Mouse (Mus musculus) gastrocnemius, postnatal 25 days (tissue): ENCODE measurements around the gene Fez1. TPM values are rescaled to one million over a fixed set of nuclear protein-coding genes. Genes with fewer than 3 reads are reported as not detected.

Source experiments
- DNase-seq: peaks from one replicate; pipeline ENCODE4 v3.0.0; 2022
- long read RNA-seq, 2 experiments: library from polyadenylated mRNA; stranded (forward); transcript quantifications; one replicate each; pipeline ENCODE4 v2.0.0; 2021
- total RNA-seq, 2 experiments: library from RNA; stranded (reverse); gene quantifications; 1 replicate in 1 of 2; 2 replicates in 1 of 2; pipeline ENCODE4 v1.2.3; 2021

Fez1 gene
- 1 to 10 TPM; 3.1 to 3.6 TPM for total RNA-seq
- long read RNA-seq, experiment 1, transcript Fez1-201 (10 exons, 1,794 nt): major isoform, 5 of 6 reads
- long read RNA-seq, experiment 1, partial matches to known transcripts: 1 of 6 reads
- long read RNA-seq, experiment 1, other reads (novel, unspliced or antisense): 0 of 6 reads
- long read RNA-seq, experiment 2, transcript Fez1-201 (10 exons, 1,794 nt): major isoform, 8 of 11 reads
- long read RNA-seq, experiment 2, partial matches to known transcripts: 0 of 11 reads
- long read RNA-seq, experiment 2, other reads (novel, unspliced or antisense): 3 of 11 reads

- no peak for DNase-seq
Measured at GRCm38 (mm10) chr9:36821644-36822000, at the start of gene Fez1. Gene Fez1 (plus strand): TSS chr9:36821864.

- DNase-seq: no peak
Measured at GRCm38 (mm10) chr9:36783921-36784320, 37.7 kb upstream of the Fez1 start.

DNA sequence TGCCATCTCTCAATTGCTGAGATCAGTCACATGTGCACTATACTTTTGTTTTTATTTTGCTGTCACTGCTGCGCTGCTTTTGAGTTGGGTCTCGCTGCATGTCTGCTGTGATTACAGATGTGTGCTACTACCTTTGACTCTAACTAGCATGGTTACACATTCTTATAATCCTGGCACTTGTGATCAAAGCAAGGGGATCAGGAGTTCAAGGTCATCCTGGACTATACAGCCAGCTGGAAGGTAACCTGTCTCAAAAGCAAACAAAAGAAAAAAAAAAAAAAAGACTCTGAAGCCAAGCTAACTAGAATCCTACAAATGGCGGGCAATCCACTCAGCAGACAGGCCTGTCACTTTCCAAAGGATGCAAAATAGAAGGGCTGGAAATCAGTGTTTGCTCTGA is 29.5 kb upstream of the Fez1 start:
- DNase-seq: no peak

GRCm38 (mm10) chr9:36794487-36794886 is 27.2 kb upstream of the Fez1 start:
- DNase-seq: no peak

DNA sequence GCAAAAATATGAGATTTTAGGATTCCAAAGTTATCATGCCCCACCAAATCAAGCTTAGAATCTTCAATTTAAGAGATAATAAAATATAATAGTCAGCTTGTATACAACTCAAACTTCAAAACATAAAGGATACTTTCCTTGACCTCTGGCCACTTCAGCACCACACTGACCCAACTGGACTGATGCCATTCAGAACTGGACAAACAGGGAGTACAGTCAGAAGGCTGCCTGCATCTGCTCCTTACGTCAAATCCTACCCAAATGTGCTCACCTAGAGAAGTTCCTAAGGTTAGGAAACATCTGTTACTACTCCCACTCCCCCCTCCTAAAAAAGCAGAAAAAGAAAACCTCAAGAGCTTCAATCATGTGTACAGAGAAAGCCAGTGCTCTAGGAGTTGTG is 26.1 kb upstream of the Fez1 start:
- DNase-seq: no peak

GRCm38 (mm10) chr9:36796224-36796623 is 25.4 kb upstream of the Fez1 start:
- DNase-seq: no peak

GRCm38 (mm10) chr9:36796781-36797555 is 24.7 kb upstream of the Fez1 start, which contains the start of gene Ei24:
Gene Ei24 (minus strand): TSS chr9:36797393.
- peak; percentile 93 for DNase-seq

GRCm38 (mm10) chr9:36801961-36802360 is 19.7 kb upstream of the Fez1 start:
- DNase-seq: no peak

DNA sequence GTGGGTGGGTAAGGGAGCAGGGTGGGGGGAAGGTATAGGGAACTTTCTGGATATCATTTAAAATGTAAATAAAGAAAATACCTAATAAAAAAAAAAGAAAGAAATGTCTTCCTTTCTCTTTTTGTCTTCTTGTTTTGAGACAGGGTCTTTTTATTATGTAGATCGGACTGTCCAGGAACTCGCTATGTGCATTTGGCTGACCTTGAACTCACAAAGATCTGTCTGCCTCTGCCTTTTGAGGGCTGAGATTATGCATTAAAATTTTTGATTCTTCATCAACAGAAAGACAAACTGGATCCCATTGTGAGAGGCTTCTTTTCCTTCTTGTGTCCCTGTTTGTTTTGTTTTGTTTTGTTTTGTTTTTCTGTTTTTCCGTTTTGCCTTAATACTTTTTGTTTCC is 18.7 kb upstream of the Fez1 start:
- DNase-seq: no peak

DNA sequence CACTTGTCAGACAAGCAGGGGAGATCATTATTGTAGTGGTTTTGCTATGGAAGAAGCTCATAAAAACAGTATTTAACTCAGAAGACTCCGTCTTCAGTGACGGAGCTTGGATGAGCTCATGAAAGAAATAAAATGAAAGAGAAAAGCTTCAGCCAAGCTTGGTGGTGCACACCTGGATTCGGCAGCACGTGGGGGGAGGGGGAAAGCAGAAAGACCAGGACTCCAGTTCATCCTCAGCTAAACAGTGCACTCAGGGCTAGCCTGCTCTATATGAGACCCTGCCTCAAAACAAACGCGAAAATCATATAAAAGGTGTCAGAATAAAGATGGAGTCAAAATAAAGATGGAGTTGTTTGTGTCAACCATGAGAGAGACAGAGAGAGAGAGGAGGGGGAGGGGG is 18.3 kb upstream of the Fez1 start:
- DNase-seq: no peak

DNA sequence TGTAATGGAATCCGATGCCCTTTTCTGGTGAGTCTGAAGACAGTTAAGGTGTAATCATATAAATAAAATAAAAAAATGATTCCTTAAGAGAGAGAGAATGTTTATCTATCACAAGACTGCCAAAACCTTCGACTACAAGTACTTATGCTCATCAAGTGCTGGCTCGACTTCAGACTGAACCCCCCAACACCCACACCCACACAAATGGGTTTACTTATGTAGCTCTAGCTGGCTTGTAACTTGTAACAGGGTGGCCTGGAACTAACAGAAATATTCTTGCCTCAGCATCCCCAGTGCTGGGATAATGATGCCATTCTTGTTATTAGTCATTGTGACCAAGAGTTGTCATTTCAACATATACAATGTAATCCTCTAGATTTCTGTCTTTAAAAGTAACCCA is 17.7 kb upstream of the Fez1 start:
- DNase-seq: no peak

- no peak for DNase-seq
Measured at GRCm38 (mm10) chr9:36805256-36805975, 16.2 kb upstream of the Fez1 start.

DNA sequence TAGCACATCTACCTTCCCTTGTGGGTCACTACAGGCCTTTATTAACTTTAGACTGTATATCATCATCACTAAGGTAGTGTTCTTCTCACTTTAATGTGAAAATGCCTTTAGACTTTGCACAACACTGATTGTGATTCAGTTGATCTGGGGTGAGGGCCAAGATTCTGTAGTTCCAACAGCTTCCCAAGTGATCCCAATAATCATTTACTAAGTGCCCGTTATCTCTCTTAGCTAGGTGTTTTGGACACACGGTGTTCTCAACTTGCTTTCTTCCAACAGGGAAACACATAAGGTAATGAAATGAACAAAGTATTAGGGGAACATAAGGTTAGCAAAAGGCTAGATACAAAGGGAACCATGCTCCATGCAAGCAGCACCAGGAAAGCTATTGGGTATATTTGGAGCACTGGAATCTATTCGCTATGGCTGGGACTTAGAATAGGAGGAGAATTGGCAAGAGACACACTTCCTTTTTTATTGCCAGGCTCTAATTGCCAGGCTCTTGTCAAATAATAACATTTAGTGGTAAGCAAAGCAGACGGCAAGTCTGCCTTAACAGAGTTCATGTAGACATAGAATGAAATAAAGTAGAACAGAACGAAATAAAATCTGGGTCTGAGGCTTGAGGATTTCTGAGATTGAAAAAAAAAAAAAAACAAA is 13.4 kb upstream of the Fez1 start:
- no peak for DNase-seq

DNA sequence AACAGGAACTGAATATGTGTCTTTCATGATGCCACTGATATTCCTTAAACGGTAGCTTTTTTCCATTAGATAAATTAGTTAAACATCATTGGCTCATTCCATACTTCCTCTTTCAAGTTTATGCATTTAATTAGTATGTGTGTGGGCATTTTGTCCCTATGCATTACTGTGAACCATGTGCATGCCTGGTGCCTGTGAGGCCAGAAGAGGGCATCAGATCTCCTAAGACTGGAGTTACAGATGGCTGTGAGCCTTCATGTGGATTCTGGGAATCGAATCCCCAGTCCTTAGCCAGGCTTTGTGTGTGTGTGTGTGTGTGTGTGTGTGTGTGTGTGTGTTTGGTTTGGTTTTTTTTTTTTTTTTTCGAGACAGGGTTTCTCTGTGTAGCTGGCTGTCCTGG is 7.2 kb upstream of the Fez1 start:
- no peak for DNase-seq

- no peak for DNase-seq
Measured at GRCm38 (mm10) chr9:36818905-36819304, 2.8 kb upstream of the Fez1 start.

DNA sequence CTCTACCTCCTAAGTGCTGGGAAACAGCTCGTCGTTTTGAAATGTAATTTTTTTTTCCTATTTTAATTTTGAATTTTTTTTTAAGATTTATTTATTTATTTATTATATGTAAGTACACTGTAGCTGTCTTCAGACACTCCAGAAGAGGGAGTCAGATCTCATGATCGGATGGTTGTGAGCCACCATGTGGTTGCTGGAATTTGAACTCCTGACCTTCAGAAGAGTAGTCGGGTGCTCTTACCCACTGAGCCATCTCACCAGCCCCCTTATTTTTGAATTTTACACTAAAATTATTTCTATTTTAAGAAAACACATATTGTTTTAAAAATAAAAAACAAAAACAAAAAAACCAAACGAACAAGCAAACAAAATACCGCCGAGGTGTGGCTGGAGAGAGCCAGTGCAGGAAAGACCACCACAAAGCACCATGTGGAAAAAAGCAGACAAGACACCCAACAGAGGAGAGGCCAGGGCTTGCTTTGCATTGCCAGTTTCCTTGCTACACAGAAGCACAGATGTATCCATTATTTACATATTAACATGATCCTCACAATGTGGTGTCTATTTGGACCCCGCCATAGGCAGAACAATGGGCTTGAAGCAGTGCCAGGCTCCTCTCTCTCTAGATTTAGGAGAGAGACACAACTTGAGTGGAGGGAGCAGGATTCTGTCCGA is 558 bp upstream of the Fez1 start:
- no peak for DNase-seq

DNA sequence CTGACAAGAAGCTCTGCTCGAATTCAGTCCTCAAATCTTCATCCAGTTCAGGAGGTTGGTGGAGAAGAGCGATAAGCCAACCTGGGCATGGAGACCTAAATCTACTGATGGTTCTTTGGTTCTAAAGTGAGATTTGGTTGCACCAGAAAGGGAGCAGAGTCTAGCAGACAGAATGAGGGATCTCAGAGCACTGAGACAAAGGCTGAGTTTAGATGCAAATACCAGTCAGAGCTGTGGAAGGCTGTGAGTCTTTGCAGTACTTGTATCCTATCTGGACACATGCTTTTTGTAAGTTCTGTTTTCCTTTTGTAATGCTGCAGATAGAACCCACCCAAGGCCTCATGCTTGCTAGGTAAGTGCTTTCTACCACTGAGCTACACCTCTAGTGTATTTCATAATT is 360 bp downstream of the Fez1 start:
- DNase-seq: no peak

- DNase-seq: no peak
Measured at GRCm38 (mm10) chr9:36826612-36827363, 5.1 kb downstream of the Fez1 start.

DNA sequence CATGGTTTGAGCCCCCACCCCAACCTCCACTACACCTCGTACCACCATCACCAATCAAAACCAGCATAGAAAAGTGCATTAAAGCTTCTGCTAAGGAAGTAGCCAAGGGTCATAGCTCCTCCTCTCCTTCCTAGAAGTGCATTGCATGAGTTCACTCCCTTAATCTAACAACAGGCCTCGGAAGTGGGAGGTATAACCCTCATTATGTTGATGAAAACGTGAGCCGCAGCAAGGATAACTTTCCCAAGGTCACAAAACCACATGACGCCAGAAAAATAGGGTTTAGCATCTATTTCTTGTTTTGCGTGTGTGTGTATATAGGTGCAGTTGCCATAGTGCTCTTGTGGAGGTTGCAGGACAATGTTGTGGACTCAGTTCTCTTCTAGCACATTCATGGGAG is 9.7 kb downstream of the Fez1 start:
- no peak for DNase-seq

GRCm38 (mm10) chr9:36832529-36832928 is 10.9 kb downstream of the Fez1 start:
- DNase-seq: peak; percentile 58
